Mouse (Mus musculus): ENCODE data around the gene Ppm1j. TPM values are rescaled to one million over a fixed set of nuclear protein-coding genes. Genes with fewer than 3 reads are reported as not detected.
"Not testable (repeated sequence)": the region's sequence is repeated elsewhere in the genome, so short reads cannot be mapped to it uniquely, and the experiment has no call there.

Ppm1j gene
- total and polyA plus RNA-seq, 3 experiments: 0.54 to 2.7 TPM; not detected in 1

DNA sequence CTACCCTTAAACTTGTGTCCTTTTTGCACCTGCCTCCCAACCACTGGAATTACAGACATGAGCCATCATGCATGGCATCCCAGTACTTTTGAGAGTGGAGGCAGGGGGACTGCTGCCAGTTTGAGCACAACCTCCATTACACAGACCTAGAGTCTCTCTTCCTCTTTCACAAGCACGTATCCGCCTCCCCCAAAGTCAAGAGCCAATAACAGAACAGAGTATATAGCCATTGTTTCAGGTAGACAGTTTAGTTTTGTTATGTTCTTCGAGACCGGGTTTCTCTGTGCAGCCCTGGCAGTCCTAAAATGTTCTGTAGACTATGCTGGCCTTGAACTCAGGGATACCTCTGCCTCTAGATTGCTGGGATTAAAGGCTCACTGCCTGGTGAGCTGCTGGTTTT is 31.4 kb downstream of the Ppm1j start:
- Histone ChIP-seq H3K36me3 (ENCODE audit: control insufficient read depth in 1 of 2, insufficient read depth in 2 of 2, low read length in 2 of 2) (peaks cover 0 to 4% of the 10 kb centered on the region in 2 experiments; a peak in 1 of 4 replicates), H3K27ac (ENCODE audit: control insufficient read depth, low read depth, low read length) (no peak overlapping the region), H3K79me2 (ENCODE audit: control insufficient read depth, insufficient read depth, low read length, poor library complexity) (no peaks in the 10 kb centered on the region), H3K4me3 (ENCODE audit: control insufficient read depth in 1 of 2, insufficient read depth in 1 of 2, low read depth in 2 of 2, low read length in 2 of 2) (no peak overlapping the region), H3K9me3 (replicated peaks; ENCODE audit: insufficient read depth, low read length) (no peaks in the 10 kb centered on the region), H3K9ac (ENCODE audit: control insufficient read depth, low read depth, low read length, poor library complexity, severe bottlenecking) (no peak overlapping the region), H3K27me3 (ENCODE audit: control insufficient read depth in 1 of 2, insufficient read depth in 2 of 2, low read length in 2 of 2) (no peaks in the 10 kb centered on the region), H3K4me1 (ENCODE audit: control insufficient read depth in 1 of 2, insufficient read depth in 2 of 2, low read length in 2 of 2) (peaks cover 0 to 8% of the 10 kb centered on the region in 2 experiments; a peak in 2 of 4 replicates)
- DNase-seq (ENCODE audit: low read depth, low spot score): no peak
- TF ChIP-seq GATA1 (IDR thresholded peaks at IDR 0.05; ENCODE audit: low read depth, low read length) (no peak), SMC3 (IDR thresholded peaks at IDR 0.05; ENCODE audit: low read depth, low read length) (no peak), MYB (IDR thresholded peaks at IDR 0.05; ENCODE audit: low read depth, low read length) (no peak), MAZ (IDR thresholded peaks at IDR 0.05; ENCODE audit: low read depth, low read length) (no peak), EP300 (IDR thresholded peaks at IDR 0.05; ENCODE audit: low read depth in 1 of 2, low read length in 2 of 2) (no peak), E2F4 (IDR thresholded peaks at IDR 0.05; ENCODE audit: borderline replicate concordance, low read depth, low read length) (no peak), ZKSCAN1 (IDR thresholded peaks at IDR 0.05; ENCODE audit: low read depth, low read length) (no peak), POLR2A (IDR thresholded peaks at IDR 0.05; ENCODE audit: control insufficient read depth in 1 of 2, insufficient read depth in 1 of 2, low read depth in 1 of 2, low read length in 2 of 2, poor library complexity in 1 of 2) (no peak), RAD21 (IDR thresholded peaks at IDR 0.05; ENCODE audit: low read depth, low read length) (no peak), MAX (IDR thresholded peaks at IDR 0.05; ENCODE audit: low read length) (no peak), ZC3H11A (IDR thresholded peaks at IDR 0.05; ENCODE audit: low read depth, low read length) (no peak), CHD1 (IDR thresholded peaks at IDR 0.05; ENCODE audit: low read depth, low read length) (no peak), NRF1 (IDR thresholded peaks at IDR 0.05; ENCODE audit: insufficient read depth, low read depth, low read length, poor library complexity, severe bottlenecking) (no peak), USF1 (IDR thresholded peaks at IDR 0.05; ENCODE audit: low read depth, low read length) (no peak), MXI1 (IDR thresholded peaks at IDR 0.05; ENCODE audit: low read depth, low read length) (no peak)

DNA sequence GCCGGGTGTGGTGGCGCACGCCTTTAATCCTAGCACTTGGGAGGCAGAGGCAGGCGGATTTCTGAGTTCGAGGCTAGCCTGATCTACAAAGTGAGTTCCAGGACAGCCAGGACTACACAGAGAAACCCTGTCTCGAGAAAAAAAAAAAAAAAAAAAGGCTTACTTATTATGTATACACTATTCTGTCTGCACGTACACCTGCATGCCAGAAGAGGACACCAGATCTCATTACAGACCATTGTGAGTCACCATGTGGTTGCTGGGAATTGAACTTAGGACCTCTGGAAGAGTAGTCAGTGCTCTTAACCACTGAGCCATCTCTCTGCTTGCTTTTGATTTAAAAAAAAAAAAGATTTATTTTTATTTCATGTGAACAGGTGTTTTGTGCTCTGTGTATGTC is 32.4 kb downstream of the Ppm1j start:
- H3K27ac ChIP-seq (ENCODE audit: control insufficient read depth, low read depth, low read length); H3K4me1 ChIP-seq (ENCODE audit: control insufficient read depth in 1 of 2, insufficient read depth in 2 of 2, low read length in 2 of 2); H3K9ac ChIP-seq (ENCODE audit: control insufficient read depth, low read depth, low read length, poor library complexity, severe bottlenecking); DNase-seq (ENCODE audit: low read depth, low spot score); H3K79me2 ChIP-seq (ENCODE audit: control insufficient read depth, insufficient read depth, low read length, poor library complexity); H3K9me3 ChIP-seq (replicated peaks; ENCODE audit: insufficient read depth, low read length); H3K36me3 ChIP-seq (ENCODE audit: control insufficient read depth in 1 of 2, insufficient read depth in 2 of 2, low read length in 2 of 2); H3K4me3 ChIP-seq (ENCODE audit: control insufficient read depth in 1 of 2, insufficient read depth in 1 of 2, low read depth in 2 of 2, low read length in 2 of 2); H3K27me3 ChIP-seq (ENCODE audit: control insufficient read depth in 1 of 2, insufficient read depth in 2 of 2, low read length in 2 of 2): not testable (repeated sequence)

DNA sequence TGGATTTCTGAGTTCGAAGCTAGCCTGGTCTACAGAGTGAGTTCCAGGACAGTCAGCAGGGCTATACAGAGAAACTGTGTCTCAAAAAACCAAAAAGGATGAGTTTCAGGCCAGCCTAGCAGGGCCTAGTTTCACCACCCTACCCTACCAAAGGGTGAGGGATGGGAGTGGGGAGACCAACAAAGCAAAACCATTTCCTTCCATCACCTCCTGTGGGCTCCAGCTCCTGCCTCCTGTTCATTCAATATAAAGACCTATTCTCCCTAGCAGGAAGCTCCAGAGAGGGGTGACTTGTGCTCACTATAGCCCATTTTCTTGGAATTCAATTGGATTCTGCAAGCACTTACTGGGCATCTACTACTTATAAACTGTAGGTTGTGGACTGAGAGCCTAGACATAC is 33.9 kb downstream of the Ppm1j start:
- Histone ChIP-seq H3K9me3 (replicated peaks; ENCODE audit: insufficient read depth, low read length) (no peaks in the 10 kb centered on the region), H3K4me3 (ENCODE audit: control insufficient read depth in 1 of 2, insufficient read depth in 1 of 2, low read depth in 2 of 2, low read length in 2 of 2) (no peak overlapping the region), H3K27me3 (ENCODE audit: control insufficient read depth in 1 of 2, insufficient read depth in 2 of 2, low read length in 2 of 2) (no peaks in the 10 kb centered on the region), H3K27ac (ENCODE audit: control insufficient read depth, low read depth, low read length) (no peak overlapping the region), H3K79me2 (ENCODE audit: control insufficient read depth, insufficient read depth, low read length, poor library complexity) (peaks cover 4% of the 10 kb centered on the region; the same call in 1 of the 2 replicates), H3K36me3 (ENCODE audit: control insufficient read depth in 1 of 2, insufficient read depth in 2 of 2, low read length in 2 of 2) (peaks cover 0 to 12% of the 10 kb centered on the region in 2 experiments; a peak in 2 of 4 replicates), H3K9ac (ENCODE audit: control insufficient read depth, low read depth, low read length, poor library complexity, severe bottlenecking) (no peak overlapping the region), H3K4me1 (ENCODE audit: control insufficient read depth in 1 of 2, insufficient read depth in 2 of 2, low read length in 2 of 2) (peaks cover 0 to 8% of the 10 kb centered on the region in 2 experiments; a peak in 3 of 4 replicates)
- DNase-seq (ENCODE audit: low read depth, low spot score): no peak
- TF ChIP-seq ETS1 (IDR thresholded peaks at IDR 0.05; ENCODE audit: low read depth, low read length): no peak
- TF ChIP-seq E2F4 (IDR thresholded peaks at IDR 0.05; ENCODE audit: borderline replicate concordance, low read depth, low read length): no peak
- TF ChIP-seq UBTF (IDR thresholded peaks at IDR 0.05; ENCODE audit: borderline replicate concordance, insufficient read depth, low read depth, low read length): no peak
- no peak for TF ChIP-seq MEF2A (IDR thresholded peaks at IDR 0.05; ENCODE audit: extremely low read depth, insufficient replicate concordance, low read depth, low read length, poor library complexity, severe bottlenecking)
- no peak for TF ChIP-seq MYB (IDR thresholded peaks at IDR 0.05; ENCODE audit: low read depth, low read length)
- no peak for TF ChIP-seq ELF1 (IDR thresholded peaks at IDR 0.05; ENCODE audit: low read depth, low read length)
- no peak for TF ChIP-seq SIN3A (IDR thresholded peaks at IDR 0.05; ENCODE audit: low read length)
- no peak for TF ChIP-seq ZMIZ1 (IDR thresholded peaks at IDR 0.05; ENCODE audit: low read depth, low read length)
- no peak for TF ChIP-seq KAT2A (conservative IDR thresholded peaks at IDR 0.05; ENCODE audit: low read depth, low read length)
- TF ChIP-seq USF1 (IDR thresholded peaks at IDR 0.05; ENCODE audit: low read depth, low read length): no peak

All from MEL (cell line).